Mouse (Mus musculus) MEL-GATA-1-ER (cell line): ENCODE results near the gene Sbsn.

ENCODE experiments used
- DNase-seq: peaks from one replicate; pipeline ENCODE4 v3.0.0-alpha.2; 2012; ENCODE audit warnings: low read depth; ENCODE audit errors: extremely low read depth

The Sbsn gene

GRCm38 (mm10) chr7:30757001-30757400 lies 5.7 kb downstream of the Sbsn start:
- no peak for DNase-seq

GRCm38 (mm10) chr7:30758853-30759252 lies 7.6 kb downstream of the Sbsn start:
- no peak for DNase-seq

- DNase-seq = peak; percentile 77
Observed at GRCm38 (mm10) chr7:30761769-30762352, 10.6 kb downstream of the Sbsn start.

GRCm38 (mm10) chr7:30763456-30763855 lies 12.2 kb downstream of the Sbsn start, which contains the start of gene Dmkn:
TSS of gene Dmkn (plus strand) at chr7:30763756.
- DNase-seq = no peak

- no peak for DNase-seq
Observed at GRCm38 (mm10) chr7:30765173-30765572, 13.9 kb downstream of the Sbsn start.

GRCm38 (mm10) chr7:30766408-30766807 lies 15.1 kb downstream of the Sbsn start:
- no peak for DNase-seq

- DNase-seq = no peak
Observed at GRCm38 (mm10) chr7:30769236-30769635, 18.0 kb downstream of the Sbsn start.

GRCm38 (mm10) chr7:30776104-30776503 lies 24.8 kb downstream of the Sbsn start:
- DNase-seq = no peak

- DNase-seq = no peak
Observed at GRCm38 (mm10) chr7:30777081-30777579, 25.9 kb downstream of the Sbsn start.

GRCm38 (mm10) chr7:30777911-30778310 lies 26.6 kb downstream of the Sbsn start:
- no peak for DNase-seq

- peak; percentile 23 for DNase-seq
Observed at GRCm38 (mm10) chr7:30781792-30782191, 30.5 kb downstream of the Sbsn start.

- no peak for DNase-seq
Observed at GRCm38 (mm10) chr7:30782658-30783057, 31.4 kb downstream of the Sbsn start.

- DNase-seq = no peak
Observed at GRCm38 (mm10) chr7:30785154-30785553, 33.9 kb downstream of the Sbsn start.

- no peak for DNase-seq
Observed at GRCm38 (mm10) chr7:30785721-30786546, 34.7 kb downstream of the Sbsn start.

- no peak for DNase-seq
Observed at GRCm38 (mm10) chr7:30787377-30788022, 36.2 kb downstream of the Sbsn start, which contains the start of gene Krtdap. TSS of gene Krtdap (plus strand) at chr7:30787896.

- no peak for DNase-seq
Observed at GRCm38 (mm10) chr7:30790141-30790540, 38.9 kb downstream of the Sbsn start.

GRCm38 (mm10) chr7:30791921-30792320 lies 40.6 kb downstream of the Sbsn start:
- no peak for DNase-seq

GRCm38 (mm10) chr7:30794921-30795320 lies 43.6 kb downstream of the Sbsn start:
- no peak for DNase-seq

GRCm38 (mm10) chr7:30796790-30797189 lies 45.5 kb downstream of the Sbsn start:
- DNase-seq = no peak

- no peak for DNase-seq
Observed at GRCm38 (mm10) chr7:30800653-30801052, 49.4 kb downstream of the Sbsn start.

GRCm38 (mm10) chr7:30803256-30803655 lies 52.0 kb downstream of the Sbsn start:
- no peak for DNase-seq
